Mouse (Mus musculus): ENCODE measurements around the gene Rxra. TPM values are rescaled to one million over a fixed set of nuclear protein-coding genes. Genes with fewer than 3 reads are reported as not detected.

The Rxra gene
- total and polyA plus RNA-seq, 3 experiments, result 2.1 to 5.5 (median 2.4) TPM

- Histone ChIP-seq H3K36me3 (replicated peaks in 1 of 2; ENCODE audit: control insufficient read depth in 1 of 2, insufficient read depth in 1 of 2, low read length in 1 of 2) (no peaks in the 10 kb centered on the region), H3K27ac (ENCODE audit: insufficient read depth, low read depth) (no peak overlapping the region), H3K27me3 (replicated peaks) (peaks cover 22% of the 10 kb centered on the region), H3K4me2 (ENCODE audit: insufficient read depth, low read depth, poor library complexity, severe bottlenecking) (no peak overlapping the region), H3K4me3 (replicated peaks in 1 of 3; ENCODE audit: low read depth in 2 of 3, low read length in 2 of 3, poor library complexity in 1 of 3) (no peak overlapping the region), H3K4me1 (ENCODE audit: control insufficient read depth in 1 of 2, insufficient read depth in 2 of 2) (no peaks in the 10 kb centered on the region), H3K79me2 (replicated peaks; ENCODE audit: control insufficient read depth, extremely low read depth, insufficient read depth, poor library complexity, severe bottlenecking) (no peaks in the 10 kb centered on the region), H3K9ac (ENCODE audit: insufficient read depth, low read depth) (no peak overlapping the region), H3K9me3 (replicated peaks; ENCODE audit: low read length) (no peaks in the 10 kb centered on the region)
- DNase-seq (ENCODE audit: extremely low read depth), result no peak
- no peak for TF ChIP-seq E2F4 (IDR thresholded peaks at IDR 0.05; ENCODE audit: insufficient replicate concordance, low read depth, low read length)
- TF ChIP-seq IRF4 (IDR thresholded peaks at IDR 0.05; ENCODE audit: low read depth, low read length), result no peak
- TF ChIP-seq NELFE (IDR thresholded peaks at IDR 0.05; ENCODE audit: low read depth, low read length), result no peak
- TF ChIP-seq PAX5 (IDR thresholded peaks at IDR 0.05; ENCODE audit: low read length), result no peak
- TF ChIP-seq POLR2A (IDR thresholded peaks at IDR 0.05; ENCODE audit: low read depth, low read length), result no peak
- no peak for TF ChIP-seq RCOR1 (conservative IDR thresholded peaks at IDR 0.05; ENCODE audit: low read depth, low read length)
- dilution Hi-C loops (cut with MboI; ENCODE audit: extremely low pct_ligation_motif_present, extremely low pct_unique_long_range_greater_than_20kb, low sequenced_read_pairs) (no loop called here), in situ Hi-C loops (cut with MboI; ENCODE audit: low pct_ligation_motif_present, low pct_unique_long_range_greater_than_20kb, low sequenced_read_pairs) (no loop called here)
Observed at GRCm38 (mm10) chr2:27692608-27693007, 16.4 kb downstream of the Rxra start.

DNA sequence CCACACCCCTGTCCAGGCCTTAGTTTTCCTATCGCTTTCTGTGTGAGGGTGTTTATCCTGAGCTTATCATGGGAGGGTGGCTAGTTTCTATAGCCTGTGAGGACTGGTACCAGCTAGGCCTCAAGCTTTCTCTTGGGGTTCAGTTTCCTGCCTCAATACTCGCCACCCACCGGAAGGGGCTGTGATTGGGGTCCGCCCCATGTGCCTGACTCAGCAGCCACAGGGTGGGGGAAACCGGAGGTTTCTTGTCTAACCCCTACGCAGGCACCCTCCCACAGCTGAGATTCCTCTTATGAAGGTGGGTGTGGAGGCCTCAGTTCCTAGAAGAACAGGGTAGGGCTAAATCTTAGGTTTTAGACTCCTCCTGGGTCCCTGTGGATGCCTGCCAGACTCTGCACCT, 17.4 kb downstream of the Rxra start:
- no peak for DNase-seq (ENCODE audit: extremely low read depth)
- peaks cover 26% of the 10 kb centered on the region for H3K27me3 ChIP-seq (replicated peaks)
- in situ Hi-C loops (cut with MboI; ENCODE audit: low pct_ligation_motif_present, low pct_unique_long_range_greater_than_20kb, low sequenced_read_pairs), result no loop called here
- no peak overlapping the region for H3K4me2 ChIP-seq (ENCODE audit: insufficient read depth, low read depth, poor library complexity, severe bottlenecking)
- no peaks in the 10 kb centered on the region for H3K4me1 ChIP-seq (ENCODE audit: control insufficient read depth in 1 of 2, insufficient read depth in 2 of 2)
- H3K79me2 ChIP-seq (replicated peaks; ENCODE audit: control insufficient read depth, extremely low read depth, insufficient read depth, poor library complexity, severe bottlenecking), result no peaks in the 10 kb centered on the region
- H3K27ac ChIP-seq (ENCODE audit: insufficient read depth, low read depth), result no peak overlapping the region
- no peak overlapping the region for H3K9ac ChIP-seq (ENCODE audit: insufficient read depth, low read depth)
- dilution Hi-C loops (cut with MboI; ENCODE audit: extremely low pct_ligation_motif_present, extremely low pct_unique_long_range_greater_than_20kb, low sequenced_read_pairs), result no loop called here
- TF ChIP-seq SMC3 (IDR thresholded peaks at IDR 0.05; ENCODE audit: low read depth, low read length) (no peak), ZC3H11A (IDR thresholded peaks at IDR 0.05; ENCODE audit: low read depth, low read length) (no peak), MEF2A (IDR thresholded peaks at IDR 0.05; ENCODE audit: borderline replicate concordance, low read depth, low read length) (no peak), MAX (IDR thresholded peaks at IDR 0.05; ENCODE audit: low read length) (no peak), POLR2A (IDR thresholded peaks at IDR 0.05; ENCODE audit: low read depth, low read length) (no peak), ZNF384 (IDR thresholded peaks at IDR 0.05; ENCODE audit: low read depth, low read length) (no peak), NRF1 (IDR thresholded peaks at IDR 0.05; ENCODE audit: low read depth, low read length) (no peak), PAX5 (IDR thresholded peaks at IDR 0.05; ENCODE audit: low read length) (no peak), CHD1 (IDR thresholded peaks at IDR 0.05; ENCODE audit: low read depth, low read length) (no peak), POLR2AphosphoS2 (IDR thresholded peaks at IDR 0.05; ENCODE audit: low read depth, low read length) (no peak), ZMIZ1 (IDR thresholded peaks at IDR 0.05; ENCODE audit: low read depth, low read length) (no peak), JUND (conservative IDR thresholded peaks at IDR 0.05; ENCODE audit: low read depth, low read length) (no peak), GABPA (IDR thresholded peaks at IDR 0.05; ENCODE audit: insufficient replicate concordance, low read depth, low read length) (no peak), E2F4 (IDR thresholded peaks at IDR 0.05; ENCODE audit: insufficient replicate concordance, low read depth, low read length) (no peak)
- H3K36me3 ChIP-seq (replicated peaks in 1 of 2; ENCODE audit: control insufficient read depth in 1 of 2, insufficient read depth in 1 of 2, low read length in 1 of 2), result no peaks in the 10 kb centered on the region
- H3K4me3 ChIP-seq (replicated peaks in 1 of 3; ENCODE audit: low read depth in 2 of 3, low read length in 2 of 3, poor library complexity in 1 of 3), result no peak overlapping the region
- H3K9me3 ChIP-seq (replicated peaks; ENCODE audit: low read length), result no peaks in the 10 kb centered on the region

Measured in CH12.LX (cell line).